Mouse (Mus musculus) liver, embryonic 18 days (tissue): ENCODE data around the gene Slc22a28. TPM values are rescaled to one million over a fixed set of nuclear protein-coding genes. Genes with fewer than 3 reads are reported as not detected.

ENCODE experiments used
- polyA plus RNA-seq: library from polyadenylated mRNA; depleted of rRNA; stranded (reverse); fragments of >200 nt; gene quantifications from 2 replicates; pipeline ENCODE4 v1.2.3, GENCODE M21; 2012; rRNA removed

Gene Slc22a28
- polyA plus RNA-seq = not detected in 2 replicates

GRCm38 (mm10) chr19:8131881-8132280 is at the start of gene Slc22a28:
Slc22a28 (minus strand) TSS chr19:8131982.

Other genes with a start within 250 kb of the Slc22a28 start
- 0.50 and 0.56 TPM in 2 replicates for gene Slc22a27, start 166.0 kb downstream of the Slc22a28 start, polyA plus RNA-seq
- 0.03 and 0.05 TPM in 2 replicates for gene Slc22a29, start 86.9 kb upstream of the Slc22a28 start, polyA plus RNA-seq